Mouse (Mus musculus) lung, postnatal 0 days (tissue): ENCODE results near the gene Ptk6.

ENCODE experiments used
- CTCF ChIP-seq: IDR thresholded peaks from 2 replicates; pipeline ENCODE4 v1.5.1; 2016; ENCODE audit warnings: antibody characterized with exemption, mild to moderate bottlenecking
- EP300 ChIP-seq: IDR thresholded peaks from 2 replicates; pipeline ENCODE4 v1.6.1; 2016; ENCODE audit warnings: antibody characterized with exemption, mild to moderate bottlenecking, control low read depth

DNA sequence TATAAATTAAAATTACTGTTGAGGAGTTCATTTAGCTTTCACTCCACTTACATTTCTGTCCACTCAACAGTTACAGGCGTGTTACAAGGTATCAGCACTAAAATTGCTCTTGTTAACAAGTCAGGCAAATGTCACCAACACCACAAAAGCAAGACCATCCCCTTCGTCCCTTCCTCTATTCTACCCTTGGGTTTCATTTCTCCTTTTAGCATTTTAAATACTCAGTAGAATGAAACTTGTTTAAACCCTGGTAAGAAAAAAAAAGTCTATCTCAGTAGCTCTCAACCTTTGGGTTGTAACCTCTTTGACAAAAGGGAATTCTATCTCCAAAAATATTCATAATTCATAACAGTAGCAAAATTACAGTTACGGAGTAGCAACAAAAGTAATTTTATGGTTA lies 9.5 kb downstream of the Ptk6 start:
- TF ChIP-seq CTCF = no peak
- no peak for TF ChIP-seq EP300
